In the genomic region with DNA sequence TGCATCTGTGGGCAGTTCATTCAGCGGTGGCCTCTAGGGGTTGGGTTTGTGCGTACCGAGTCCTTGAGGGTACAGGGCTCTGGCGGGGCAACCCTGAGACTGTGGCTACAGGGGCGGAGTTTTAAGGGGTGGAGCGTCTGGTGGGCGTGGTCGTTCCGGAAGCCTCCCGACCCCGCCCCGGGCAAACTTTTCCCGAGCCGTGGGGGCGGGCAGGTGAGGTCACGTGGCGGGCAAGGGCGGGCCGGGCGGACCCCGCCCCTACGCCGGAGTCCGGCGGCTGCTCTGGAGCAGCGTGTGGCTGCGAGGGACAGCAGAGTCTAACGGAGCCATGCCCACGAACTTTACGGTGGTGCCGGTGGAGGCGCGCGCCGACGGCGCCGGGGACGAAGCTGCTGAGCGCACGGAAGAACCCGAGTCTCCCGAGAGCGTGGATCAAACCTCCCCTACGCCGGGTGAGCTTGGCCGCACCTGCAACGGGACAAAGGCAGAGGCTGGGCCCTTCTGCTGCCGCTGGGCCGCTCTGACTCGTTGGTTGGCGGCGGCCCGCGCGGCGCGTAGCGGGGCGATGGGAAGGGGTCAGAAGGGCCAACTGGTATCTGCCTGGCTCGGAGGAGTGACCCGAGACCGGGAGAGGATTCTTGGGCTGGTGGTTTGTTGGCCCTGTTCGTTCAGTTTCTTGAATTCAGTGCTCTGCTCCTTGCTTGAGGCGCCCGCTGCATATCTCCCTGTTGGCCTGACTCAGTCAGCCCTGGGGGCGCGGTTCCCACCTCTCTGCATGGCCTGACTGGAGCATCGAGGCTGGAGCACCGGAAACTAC, we compare ENCODE assay signal across 8 mouse cellular contexts. TPM values are rescaled to one million over a fixed set of nuclear protein-coding genes. Genes with fewer than 3 reads are reported as not detected.
DNase-seq lines count a peak whose midpoint lies in the region; ATAC-seq and TF ChIP-seq lines count a peak whose summit lies in the region.

No protein-coding gene starts in this region.

- peak overlapping the region; percentile 70 for H3K9ac ChIP-seq in intestine, embryonic 15.5 days
- peak overlapping the region; percentile 80 for H3K9ac ChIP-seq in limb, embryonic 14.5 days (ENCODE audit: low read depth, low read length, severe bottlenecking)
- H3K9ac ChIP-seq in midbrain, embryonic 15.5 days, result peak overlapping the region; percentile 45

- peak overlapping the region; percentile 79 for H3K4me3 ChIP-seq in intestine, embryonic 15.5 days (replicated peaks)
- H3K4me3 ChIP-seq in limb, embryonic 14.5 days (replicated peaks; ENCODE audit: low read length), result peak overlapping the region; percentile 78
- H3K4me3 ChIP-seq in midbrain, embryonic 15.5 days, result peak overlapping the region; percentile 61

- under 1% methylated on average over 70 of the region's 70 CpGs for WGBS in intestine, embryonic 15.5 days
- under 1% methylated on average over 63 of the region's 70 CpGs for WGBS in limb, embryonic 14.5 days
- under 1% methylated on average over 70 of the region's 70 CpGs for WGBS in midbrain, embryonic 15.5 days

- ATAC-seq in intestine, embryonic 15.5 days, result peak; percentile 94
- ATAC-seq in limb, embryonic 14.5 days (ENCODE audit: low FRiP score, low read depth), result peak; percentile 93
- ATAC-seq in midbrain, embryonic 15.5 days (replicated peaks), result peak; percentile 83

- peak; percentile 84; the same call in 1 of the 2 replicates for TF ChIP-seq POLR2A in limb, embryonic 14.5 days (IDR thresholded peaks at IDR 0.05; ENCODE audit: borderline replicate concordance, extremely low read depth, insufficient read depth, insufficient read length)

- H3K9me3 ChIP-seq in intestine, embryonic 15.5 days, result no peaks in the 10 kb centered on the region
- H3K9me3 ChIP-seq in limb, embryonic 14.5 days (ENCODE audit: control insufficient read depth, low read length), result no peaks in the 10 kb centered on the region
- no peaks in the 10 kb centered on the region for H3K9me3 ChIP-seq in midbrain, embryonic 15.5 days

- no peaks in the 10 kb centered on the region for H3K27me3 ChIP-seq in intestine, embryonic 15.5 days (replicated peaks)
- H3K27me3 ChIP-seq in limb, embryonic 14.5 days (ENCODE audit: control insufficient read depth, insufficient read depth, low read length), result no peaks in the 10 kb centered on the region
- no peaks in the 10 kb centered on the region for H3K27me3 ChIP-seq in midbrain, embryonic 15.5 days (replicated peaks)

- DNase-seq in cerebellum, postnatal 10 days, result peak; percentile 58 to 77
- DNase-seq in cerebellum, postnatal 36 days, result no peak
- DNase-seq in embryo, embryonic 11.5 days (ENCODE audit: low read depth, low spot score), result peak; percentile 82
- DNase-seq in gastrocnemius, postnatal 4 days (ENCODE audit: low spot score in 2 of 2), result peak; percentile 47 to 83
- peak; percentile 89 for DNase-seq in limb, embryonic 14.5 days (ENCODE audit: low spot score)
- peak; percentile 62 to 87 for DNase-seq in spleen, postnatal 10 days (ENCODE audit: low spot score in 2 of 2)

- no peaks in the 10 kb centered on the region for H3K36me3 ChIP-seq in intestine, embryonic 15.5 days
- peaks cover 2% of the 10 kb centered on the region for H3K36me3 ChIP-seq in limb, embryonic 14.5 days (ENCODE audit: control insufficient read depth, insufficient read depth, low read length)
- H3K36me3 ChIP-seq in midbrain, embryonic 15.5 days (replicated peaks), result no peaks in the 10 kb centered on the region

- peaks cover 39% of the 10 kb centered on the region for H3K4me1 ChIP-seq in intestine, embryonic 15.5 days (replicated peaks)
- H3K4me1 ChIP-seq in limb, embryonic 14.5 days (ENCODE audit: control insufficient read depth, insufficient read depth, low read length), result peaks cover 21% of the 10 kb centered on the region
- peaks cover 21% of the 10 kb centered on the region for H3K4me1 ChIP-seq in midbrain, embryonic 15.5 days

- H3K4me2 ChIP-seq in intestine, embryonic 15.5 days (replicated peaks), result peak overlapping the region; percentile 90
- peak overlapping the region; percentile 80 for H3K4me2 ChIP-seq in limb, embryonic 14.5 days (replicated peaks; ENCODE audit: low read depth, low read length, severe bottlenecking)
- peak overlapping the region; percentile 91 for H3K4me2 ChIP-seq in midbrain, embryonic 15.5 days

- peak overlapping the region; percentile 72 for H3K27ac ChIP-seq in intestine, embryonic 15.5 days
- H3K27ac ChIP-seq in limb, embryonic 14.5 days (replicated peaks; ENCODE audit: low read depth, low read length), result peak overlapping the region; percentile 41
- no peak overlapping the region for H3K27ac ChIP-seq in midbrain, embryonic 15.5 days

RNA-seq across cellular contexts. Expression of a gene that starts 30.8 kb away (rescaled TPM):
- total RNA-seq in gastrocnemius, postnatal 4 days (2021), result 10 to 100 TPM; 11.8 to 13.3 TPM
- polyA plus RNA-seq in intestine, embryonic 15.5 days (2015; fragmentation: Nextera tagmentation; extraction: Ambion mirVana), result 25.3 and 27.4 TPM in 2 replicates
- polyA plus RNA-seq in limb, embryonic 14.5 days (2012; rRNA removed), result 32.8 and 45.4 TPM in 2 replicates
- 16.5 and 19.7 TPM in 2 replicates for polyA plus RNA-seq in limb, embryonic 14.5 days (2014; fragmentation: Nextera tagmentation; extraction: Ambion mirVana)
- 9.5 and 9.8 TPM in 2 replicates for polyA plus RNA-seq in midbrain, embryonic 15.5 days (2015; fragmentation: Nextera tagmentation; extraction: Ambion mirVana)

RNA-seq across cellular contexts. Expression of a gene that starts 59.0 kb away (rescaled TPM):
- under 1 TPM; 0.08 to 0.29 TPM for total RNA-seq in gastrocnemius, postnatal 4 days (2021)
- 10.4 and 13.2 TPM in 2 replicates for polyA plus RNA-seq in intestine, embryonic 15.5 days (2015; fragmentation: Nextera tagmentation; extraction: Ambion mirVana)
- 0.06 TPM in 1 of 2 replicates, not detected in the other for polyA plus RNA-seq in limb, embryonic 14.5 days (2012; rRNA removed)
- not detected in 2 replicates for polyA plus RNA-seq in limb, embryonic 14.5 days (2014; fragmentation: Nextera tagmentation; extraction: Ambion mirVana)
- 0.23 and 0.32 TPM in 2 replicates for polyA plus RNA-seq in midbrain, embryonic 15.5 days (2015; fragmentation: Nextera tagmentation; extraction: Ambion mirVana)

Comparison
In these comparisons a context has a peak if more than half of its experiments do, and no peak if none do; other contexts are left out.
1. DNase-seq: peak in cerebellum, postnatal 10 days (2 of 2), embryo, embryonic 11.5 days (single experiment), gastrocnemius, postnatal 4 days (2 of 2), limb, embryonic 14.5 days (single experiment) and spleen, postnatal 10 days (2 of 2); none in cerebellum, postnatal 36 days (0 of 2).
2. Peak in every context shown above with its lines, with median percentiles within 50 percentile points of each other: ATAC-seq, H3K4me2 ChIP-seq, H3K4me3 ChIP-seq and H3K9ac ChIP-seq.